ENCODE assay signal across 8 mouse cellular contexts in genomic region chr1:74390287-74390906, GRCm38 (mm10). TPM values are rescaled to one million over a fixed set of nuclear protein-coding genes. Genes with fewer than 3 reads are reported as not detected.
DNase-seq lines count a peak whose midpoint lies in the region; ATAC-seq lines count a peak whose summit lies in the region.

No protein-coding gene starts in this region.

- WGBS in embryonic facial prominence, embryonic 12.5 days, result 6% methylated on average over 21 of the region's 21 CpGs
- WGBS in heart, embryonic 15.5 days, result 3% methylated on average over 21 of the region's 21 CpGs

- H3K27ac ChIP-seq in embryonic facial prominence, embryonic 12.5 days, result peak overlapping the region; percentile 98
- peak overlapping the region; percentile 100 for H3K27ac ChIP-seq in heart, embryonic 15.5 days

- no peaks in the 10 kb centered on the region for H3K9me3 ChIP-seq in embryonic facial prominence, embryonic 12.5 days
- H3K9me3 ChIP-seq in heart, embryonic 15.5 days (replicated peaks), result no peaks in the 10 kb centered on the region

- H3K9ac ChIP-seq in embryonic facial prominence, embryonic 12.5 days, result peak overlapping the region; percentile 41; the same call in 1 of the 2 replicates
- H3K9ac ChIP-seq in heart, embryonic 15.5 days, result peak overlapping the region; percentile 20; the same call in 1 of the 2 replicates

- peak; percentile 90 for DNase-seq in CD4-positive, CD25-positive, alpha-beta regulatory T cell, adult 2 months (ENCODE audit: low read depth, low spot score)
- DNase-seq in adrenal gland, adult 2 months, result peak; percentile 65
- peak; percentile 59 to 84 for DNase-seq in kidney, postnatal 36 days
- DNase-seq in mesoderm, embryonic 11.5 days (ENCODE audit: low read depth, low spot score), result peak; percentile 75
- DNase-seq in spleen, postnatal 4 days (ENCODE audit: low spot score in 2 of 2), result peak; percentile 79 to 90
- no peak for DNase-seq in frontal cortex, postnatal 36 days (ENCODE audit: low spot score in 2 of 2)

- H3K4me3 ChIP-seq in embryonic facial prominence, embryonic 12.5 days, result peak overlapping the region; percentile 80
- peak overlapping the region; percentile 89 for H3K4me3 ChIP-seq in heart, embryonic 15.5 days

- peaks cover 39% of the 10 kb centered on the region for H3K4me1 ChIP-seq in embryonic facial prominence, embryonic 12.5 days
- peaks cover 59% of the 10 kb centered on the region for H3K4me1 ChIP-seq in heart, embryonic 15.5 days (replicated peaks)

- H3K4me2 ChIP-seq in embryonic facial prominence, embryonic 12.5 days (replicated peaks), result peak overlapping the region; percentile 93
- peak overlapping the region; percentile 95 for H3K4me2 ChIP-seq in heart, embryonic 15.5 days

- H3K36me3 ChIP-seq in embryonic facial prominence, embryonic 12.5 days, result peaks cover 22% of the 10 kb centered on the region
- H3K36me3 ChIP-seq in heart, embryonic 15.5 days, result peaks cover 22% of the 10 kb centered on the region

- ATAC-seq in embryonic facial prominence, embryonic 12.5 days (ENCODE audit: insufficient number of reproducible peaks, insufficient read depth, low FRiP score, low TSS enrichment), result no peak
- ATAC-seq in heart, embryonic 15.5 days (replicated peaks; ENCODE audit: insufficient number of reproducible peaks, insufficient read depth, low FRiP score, low read depth), result no peak

- no peaks in the 10 kb centered on the region for H3K27me3 ChIP-seq in embryonic facial prominence, embryonic 12.5 days
- H3K27me3 ChIP-seq in heart, embryonic 15.5 days, result no peaks in the 10 kb centered on the region

RNA-seq across cellular contexts. Expression of gene Ctdsp1, which starts 0.9 kb away (rescaled TPM):
- total RNA-seq in adrenal gland, adult 2 months (2021), result 100 to 1,000 TPM; 169 to 172 TPM
- 195 and 226 TPM in 2 replicates for polyA plus RNA-seq in adrenal gland, adult 2 months (2012; rRNA removed)
- 75.7 and 78.9 TPM in 2 replicates for polyA plus RNA-seq in embryonic facial prominence, embryonic 12.5 days (2016; fragmentation: Nextera tagmentation; extraction: Ambion mirVana)
- polyA plus RNA-seq in heart, embryonic 15.5 days (2015; fragmentation: Nextera tagmentation; extraction: Ambion mirVana), result 55.1 and 68.5 TPM in 2 replicates

RNA-seq across cellular contexts. Expression of gene Slc11a1, which starts 15.4 kb away (rescaled TPM):
- 10 to 100 TPM; 13.1 to 16.3 TPM for total RNA-seq in adrenal gland, adult 2 months (2021)
- 39.4 and 50.7 TPM in 2 replicates for polyA plus RNA-seq in adrenal gland, adult 2 months (2012; rRNA removed)
- polyA plus RNA-seq in embryonic facial prominence, embryonic 12.5 days (2016; fragmentation: Nextera tagmentation; extraction: Ambion mirVana), result 4.1 and 5.0 TPM in 2 replicates
- 3.6 and 5.4 TPM in 2 replicates for polyA plus RNA-seq in heart, embryonic 15.5 days (2015; fragmentation: Nextera tagmentation; extraction: Ambion mirVana)

RNA-seq across cellular contexts. Expression of gene Vil1, which starts 18.8 kb away (rescaled TPM):
- total RNA-seq in adrenal gland, adult 2 months (2021), result 1 to 10 TPM in 1 of 2 experiments, under 1 TPM in 1; 0.95 to 1.1 TPM
- 0.13 and 0.20 TPM in 2 replicates for polyA plus RNA-seq in adrenal gland, adult 2 months (2012; rRNA removed)
- polyA plus RNA-seq in embryonic facial prominence, embryonic 12.5 days (2016; fragmentation: Nextera tagmentation; extraction: Ambion mirVana), result 0.23 and 0.24 TPM in 2 replicates
- 0.26 and 0.38 TPM in 2 replicates for polyA plus RNA-seq in heart, embryonic 15.5 days (2015; fragmentation: Nextera tagmentation; extraction: Ambion mirVana)

RNA-seq across cellular contexts. Expression of gene Catip, which starts 28.5 kb away (rescaled TPM):
- total RNA-seq in adrenal gland, adult 2 months (2021), result under 1 TPM; 0.29 to 0.69 TPM
- polyA plus RNA-seq in adrenal gland, adult 2 months (2012; rRNA removed), result 0.24 and 0.51 TPM in 2 replicates
- 0.93 and 0.98 TPM in 2 replicates for polyA plus RNA-seq in embryonic facial prominence, embryonic 12.5 days (2016; fragmentation: Nextera tagmentation; extraction: Ambion mirVana)
- 0.38 and 0.39 TPM in 2 replicates for polyA plus RNA-seq in heart, embryonic 15.5 days (2015; fragmentation: Nextera tagmentation; extraction: Ambion mirVana)

Comparison
In these comparisons a context has a peak if more than half of its experiments do, and no peak if none do; other contexts are left out.
1. DNase-seq: peak in CD4-positive, CD25-positive, alpha-beta regulatory T cell, adult 2 months (single experiment), adrenal gland, adult 2 months (single experiment), kidney, postnatal 36 days (2 of 2), mesoderm, embryonic 11.5 days (single experiment) and spleen, postnatal 4 days (2 of 2); none in frontal cortex, postnatal 36 days (0 of 2).